Mouse (Mus musculus): ENCODE measurements around the gene Nploc4. TPM values are rescaled to one million over a fixed set of nuclear protein-coding genes. Genes with fewer than 3 reads are reported as not detected.
"Not testable (repeated sequence)": the region's sequence is repeated elsewhere in the genome, so short reads cannot be mapped to it uniquely, and the experiment has no call there.

Gene Nploc4
- polyA plus RNA-seq, 1 experiment from 2014 or later: 33.9 TPM

- Histone ChIP-seq H3K9ac (peak overlapping the region; percentile 100), H3K27ac (peak overlapping the region; percentile 100), H3K4me1 (peaks cover 61% of the 10 kb centered on the region), H3K4me2 (peak overlapping the region; percentile 97), H3K36me3 (ENCODE audit: poor library complexity, severe bottlenecking) (peaks cover 27% of the 10 kb centered on the region), H3K9me3 (replicated peaks) (no peaks in the 10 kb centered on the region), H3K27me3 (no peaks in the 10 kb centered on the region), H3K4me3 (peak overlapping the region; percentile 100)
- WGBS: 1% methylated on average over 41 of the region's 53 CpGs
- ATAC-seq: peak; percentile 30
These were observed 88.7 kb downstream of the Nploc4 start for GRCm38 (mm10) chr11:120348684-120349370.

GRCm38 (mm10) chr11:120347791-120348683 is 89.5 kb downstream of the Nploc4 start, which contains the start of gene Actg1:
Gene Actg1, minus strand, starts transcription at chr11:120348542.
- peak within 1 kb of the TSS; percentile 100 for H3K9ac ChIP-seq
- peak; percentile 83 for ATAC-seq
- H3K27ac ChIP-seq: peak within 1 kb of the TSS; percentile 100
- H3K27me3 ChIP-seq: no peaks in the 10 kb centered on the region
- peak within 1 kb of the TSS; percentile 97 for H3K4me2 ChIP-seq
- no peaks in the 10 kb centered on the region for H3K9me3 ChIP-seq (replicated peaks)
- WGBS: 2% methylated on average over 90 of the region's 103 CpGs
- peaks cover 53% of the 10 kb centered on the region for H3K4me1 ChIP-seq
- H3K4me3 ChIP-seq: peak within 1 kb of the TSS; percentile 100
- peaks cover 27% of the 10 kb centered on the region for H3K36me3 ChIP-seq (ENCODE audit: poor library complexity, severe bottlenecking)

DNA sequence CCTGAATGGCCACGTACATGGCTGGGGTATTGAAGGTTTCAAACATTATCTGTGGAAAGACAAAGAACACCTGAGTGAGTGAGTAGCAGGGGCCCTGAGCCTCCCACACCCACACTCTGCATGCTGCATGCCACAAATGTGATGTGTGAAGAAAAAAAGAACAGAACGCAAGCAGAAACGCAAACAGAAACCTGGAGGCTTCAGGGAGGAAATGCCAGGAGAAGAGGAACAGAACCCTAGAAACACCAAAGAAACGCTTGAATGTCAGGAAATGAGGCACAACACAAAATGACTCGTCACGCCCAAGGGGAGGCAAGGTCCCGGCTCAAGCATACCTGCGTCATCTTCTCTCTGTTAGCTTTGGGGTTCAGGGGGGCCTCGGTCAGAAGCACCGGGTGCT is 90.2 kb downstream of the Nploc4 start:
- Histone ChIP-seq H3K4me2 (peak overlapping the region; percentile 97), H3K27me3 (no peaks in the 10 kb centered on the region), H3K27ac (peak overlapping the region; percentile 100), H3K4me1 (peaks cover 46% of the 10 kb centered on the region), H3K9me3 (replicated peaks) (no peaks in the 10 kb centered on the region), H3K9ac (peak overlapping the region; percentile 100), H3K4me3 (peak overlapping the region; percentile 100), H3K36me3 (ENCODE audit: poor library complexity, severe bottlenecking) (peaks cover 27% of the 10 kb centered on the region)
- no peak for ATAC-seq
- 5% methylated on average over 9 of the region's 10 CpGs for WGBS

GRCm38 (mm10) chr11:120346383-120347034 is 91.0 kb downstream of the Nploc4 start:
- H3K27ac ChIP-seq: not testable (repeated sequence)

GRCm38 (mm10) chr11:120345067-120345681 is 92.3 kb downstream of the Nploc4 start:
- ATAC-seq: no peak
- Histone ChIP-seq H3K4me1 (peaks cover 26% of the 10 kb centered on the region), H3K9ac (peak overlapping the region; percentile 57), H3K4me3 (peak overlapping the region; percentile 34), H3K27me3 (no peaks in the 10 kb centered on the region), H3K4me2 (peak overlapping the region; percentile 70), H3K36me3 (ENCODE audit: poor library complexity, severe bottlenecking) (peaks cover 27% of the 10 kb centered on the region), H3K27ac (peak overlapping the region; percentile 59), H3K9me3 (replicated peaks) (no peaks in the 10 kb centered on the region)
- WGBS: 21% methylated on average over 1 of the region's 1 CpGs

More at GRCm38 (mm10) chr11:120346383-120347034, 91.0 kb downstream of the Nploc4 start:
- Histone ChIP-seq H3K36me3 (ENCODE audit: poor library complexity, severe bottlenecking) (peaks cover 27% of the 10 kb centered on the region), H3K9ac (peak overlapping the region; percentile 67), H3K4me3 (peak overlapping the region; percentile 50), H3K4me2 (peak overlapping the region; percentile 73), H3K4me1 (peaks cover 39% of the 10 kb centered on the region)
- WGBS: 75% methylated on average over 11 of the region's 13 CpGs
- not testable (repeated sequence) for H3K9me3 ChIP-seq (replicated peaks); H3K27me3 ChIP-seq; ATAC-seq

GRCm38 (mm10) chr11:120344310-120344920 is 93.1 kb downstream of the Nploc4 start:
- Histone ChIP-seq H3K27ac (peak overlapping the region; percentile 8; the same call in 1 of the 2 replicates), H3K4me1 (peaks cover 23% of the 10 kb centered on the region), H3K9ac (no peak overlapping the region), H3K9me3 (replicated peaks) (no peaks in the 10 kb centered on the region), H3K36me3 (ENCODE audit: poor library complexity, severe bottlenecking) (peaks cover 27% of the 10 kb centered on the region), H3K4me2 (peak overlapping the region; percentile 70), H3K4me3 (peak overlapping the region; percentile 34), H3K27me3 (no peaks in the 10 kb centered on the region)
- WGBS: 70% methylated on average over 5 of the region's 5 CpGs
- no peak for ATAC-seq

DNA sequence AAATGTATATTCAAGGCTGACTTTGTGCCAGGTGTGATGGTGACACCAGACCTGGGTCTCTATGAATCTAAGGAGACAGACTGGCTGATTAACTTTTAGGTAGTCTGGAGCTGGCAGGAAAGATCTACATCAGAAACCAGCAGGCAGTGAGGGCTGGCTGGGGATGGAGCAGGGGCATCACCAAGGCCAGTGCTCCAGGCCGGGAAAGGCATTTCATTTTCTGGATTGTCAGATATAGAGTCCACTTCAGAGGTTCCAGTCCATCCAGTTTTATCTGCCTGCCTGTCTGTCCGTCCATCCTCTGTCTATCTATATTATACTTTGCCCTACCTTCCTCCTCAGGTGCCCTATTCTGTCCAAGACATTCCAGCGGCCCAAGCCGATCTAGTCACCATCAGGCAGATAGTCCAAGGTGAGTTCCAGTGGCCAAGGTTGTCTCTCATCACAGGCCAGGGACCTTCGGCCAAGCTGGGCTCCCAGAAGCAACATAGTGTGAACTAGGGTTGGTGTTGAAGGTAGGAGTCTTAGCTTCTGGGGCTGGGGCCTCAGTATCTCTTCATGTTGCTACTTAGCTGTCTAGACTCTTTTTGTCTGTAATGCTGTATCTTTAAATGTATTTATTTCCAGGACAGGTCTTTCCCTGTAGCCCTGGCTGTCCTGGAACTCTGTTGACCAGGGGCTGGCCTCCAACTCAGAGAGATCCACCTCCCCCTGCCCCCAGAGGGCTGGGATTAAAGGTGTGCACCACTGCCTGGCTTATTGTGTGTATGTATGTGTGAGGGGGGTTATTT is 93.8 kb downstream of the Nploc4 start:
- Histone ChIP-seq H3K27me3 (no peaks in the 10 kb centered on the region), H3K36me3 (ENCODE audit: poor library complexity, severe bottlenecking) (peaks cover 27% of the 10 kb centered on the region), H3K9me3 (replicated peaks) (no peaks in the 10 kb centered on the region), H3K4me1 (peaks cover 20% of the 10 kb centered on the region), H3K9ac (no peak overlapping the region), H3K4me2 (peak overlapping the region; percentile 70), H3K4me3 (no peak overlapping the region), H3K27ac (peak overlapping the region; percentile 8; the same call in 1 of the 2 replicates)
- ATAC-seq: no peak
- 84% methylated on average over 5 of the region's 5 CpGs for WGBS

DNA sequence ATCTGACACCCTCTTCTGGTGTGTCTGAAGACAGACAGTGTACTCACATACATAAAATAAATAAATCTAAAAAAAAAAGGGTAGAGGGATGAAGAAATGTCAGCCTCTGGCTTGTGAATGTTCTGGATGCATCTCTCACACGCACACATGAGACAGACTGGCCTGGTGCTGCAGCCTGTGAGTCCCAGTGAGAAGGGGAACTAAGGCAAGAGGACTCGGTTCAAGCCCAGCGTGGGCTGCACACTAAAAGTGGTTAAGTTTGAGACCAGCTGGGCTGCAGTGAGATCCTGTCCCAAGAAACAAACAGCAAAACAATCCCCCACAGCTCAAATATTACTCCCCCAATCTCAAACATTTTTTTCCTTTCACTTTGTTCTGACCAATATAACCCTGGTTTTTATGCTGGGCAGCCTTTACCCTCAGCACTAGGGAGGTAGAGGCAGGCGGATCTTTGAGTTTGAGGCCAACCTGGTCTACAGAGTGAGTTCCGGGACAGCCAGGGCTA is 94.8 kb downstream of the Nploc4 start:
- no peaks in the 10 kb centered on the region for H3K27me3 ChIP-seq
- H3K27ac ChIP-seq: no peak overlapping the region
- 87% methylated on average over 5 of the region's 5 CpGs for WGBS
- no peaks in the 10 kb centered on the region for H3K9me3 ChIP-seq (replicated peaks)
- no peak for ATAC-seq
- H3K9ac ChIP-seq: no peak overlapping the region
- no peak overlapping the region for H3K4me3 ChIP-seq
- H3K4me2 ChIP-seq: no peak overlapping the region
- peaks cover 27% of the 10 kb centered on the region for H3K36me3 ChIP-seq (ENCODE audit: poor library complexity, severe bottlenecking)
- peaks cover 20% of the 10 kb centered on the region for H3K4me1 ChIP-seq

- Histone ChIP-seq H3K9me3 (replicated peaks) (no peaks in the 10 kb centered on the region), H3K27me3 (no peaks in the 10 kb centered on the region), H3K36me3 (ENCODE audit: poor library complexity, severe bottlenecking) (peaks cover 21% of the 10 kb centered on the region), H3K4me2 (no peak overlapping the region), H3K9ac (no peak overlapping the region), H3K4me3 (no peak overlapping the region), H3K4me1 (peaks cover 20% of the 10 kb centered on the region), H3K27ac (no peak overlapping the region)
- WGBS: 91% methylated on average over 4 of the region's 4 CpGs
- no peak for ATAC-seq
These were observed 95.8 kb downstream of the Nploc4 start for GRCm38 (mm10) chr11:120341661-120342060.

DNA sequence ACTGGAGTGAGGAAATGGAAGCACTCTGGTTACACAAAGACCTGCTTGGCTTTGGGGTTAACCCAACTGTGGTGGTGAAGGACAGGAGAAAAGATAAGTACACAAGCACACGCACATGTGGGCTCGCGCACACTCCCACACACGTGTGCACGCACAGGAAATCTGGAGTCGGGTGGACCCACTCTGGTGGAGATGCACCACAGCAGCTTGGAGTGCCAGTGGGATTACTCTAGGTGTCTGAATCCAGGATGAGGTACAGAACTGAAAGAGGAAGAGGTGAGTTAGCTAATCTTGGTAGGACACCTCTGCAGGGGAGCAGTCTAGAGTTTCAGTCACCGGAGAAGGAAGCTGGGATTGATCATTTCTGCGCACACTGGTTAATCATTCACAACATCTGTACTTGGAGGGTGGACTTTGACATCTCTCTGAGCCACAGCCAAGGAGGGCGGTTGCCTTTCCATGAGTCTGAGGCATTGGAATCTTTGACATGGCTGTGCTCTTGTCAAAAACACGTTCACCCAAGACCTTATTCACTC is 97.5 kb downstream of the Nploc4 start:
- Histone ChIP-seq H3K27ac (no peak overlapping the region), H3K36me3 (ENCODE audit: poor library complexity, severe bottlenecking) (peaks cover 11% of the 10 kb centered on the region), H3K9ac (no peak overlapping the region), H3K27me3 (no peaks in the 10 kb centered on the region), H3K4me1 (peaks cover 11% of the 10 kb centered on the region), H3K4me3 (no peak overlapping the region), H3K9me3 (replicated peaks) (no peaks in the 10 kb centered on the region), H3K4me2 (no peak overlapping the region)
- 90% methylated on average over 10 of the region's 10 CpGs for WGBS
- no peak for ATAC-seq

All from forebrain, embryonic 13.5 days (tissue).